Mouse (Mus musculus) G1E (cell line): Measurements from ENCODE around the gene Nhlrc1. TPM values are rescaled to one million over a fixed set of nuclear protein-coding genes. Genes with fewer than 3 reads are reported as not detected.

Source experiments
- ATAC-seq: 2 replicates; pipeline ENCODE4 v1.8.0; 2016; ENCODE audit warnings: mild to moderate bottlenecking; ENCODE audit not compliant: insufficient number of reproducible peaks, poor library complexity, low FRiP score, severe bottlenecking; ENCODE audit errors: extremely low read depth
- DNase-seq: peaks from one replicate; pipeline ENCODE4 v3.0.0; 2012; ENCODE audit warnings: low spot score
- H3K27me3 ChIP-seq: 2 replicates; pipeline ENCODE4 v1.6.1; 2012; ENCODE audit warnings: mild to moderate bottlenecking, low read length, inconsistent platforms; ENCODE audit not compliant: insufficient read depth
- H3K36me3 ChIP-seq: replicated peaks from 2 replicates; pipeline ENCODE3; 2012; ENCODE audit warnings: mild to moderate bottlenecking, inconsistent platforms
- H3K4me1 ChIP-seq: 2 replicates; pipeline ENCODE4 v1.6.1; 2012; ENCODE audit warnings: low read depth, low read length, inconsistent platforms, mixed read lengths; ENCODE audit not compliant: insufficient read depth
- H3K4me3 ChIP-seq: 2 replicates; pipeline ENCODE4 v1.5.1; 2012; ENCODE audit warnings: low read depth, mild to moderate bottlenecking, inconsistent platforms, low read length, moderate library complexity, mixed read lengths
- H3K9me3 ChIP-seq: replicated peaks from 2 replicates; pipeline ENCODE4 v1.6.1; 2012; ENCODE audit warnings: inconsistent platforms
- CTCF ChIP-seq: IDR thresholded peaks from 2 replicates; pipeline ENCODE4 v1.5.1; 2012; ENCODE audit warnings: low read depth, low read length, inconsistent platforms, mixed read lengths
- GATA1 ChIP-seq: IDR thresholded peaks from 2 replicates; pipeline ENCODE4 v1.6.1; 2012; ENCODE audit warnings: borderline replicate concordance, low read length, inconsistent platforms, mixed read lengths
- GATA2 ChIP-seq: IDR thresholded peaks from 2 replicates; pipeline ENCODE4 v1.6.1; 2012; ENCODE audit warnings: low read depth, low read length, inconsistent platforms, borderline replicate concordance
- POLR2AphosphoS5 ChIP-seq: IDR thresholded peaks from 2 replicates; pipeline ENCODE4 v1.6.1; 2012; ENCODE audit warnings: low read depth, low read length, inconsistent platforms; ENCODE audit not compliant: insufficient replicate concordance
- TAL1 ChIP-seq: conservative IDR thresholded peaks from 2 replicates; pipeline ENCODE4 v1.6.1; 2012; ENCODE audit warnings: low read depth, low read length, inconsistent platforms, mixed read lengths
- polyA plus RNA-seq: library from polyadenylated mRNA; stranded (reverse); fragments of >175 nt; gene quantifications from 2 replicates; pipeline ENCODE4 v1.2.3, GENCODE M21; 2012
- total RNA-seq, 2 experiments: library from RNA; stranded (forward) in 1 of 2; stranded (reverse) in 1 of 2; fragments of 200-1000 nt in 1 of 2; fragments of >200 nt in 1 of 2; fragmentation: Nextera tagmentation in 1 of 2; gene quantifications; 2 replicates each; pipeline ENCODE4 v1.2.3; 2014 to 2017

The Nhlrc1 gene
- total and polyA plus RNA-seq, 3 experiments: 0.05 TPM; not detected in 2

- ATAC-seq (no peak), DNase-seq (no peak)
- TF ChIP-seq TAL1 (no peak), CTCF (no peak), GATA1 (no peak), GATA2 (no peak)
- H3K4me1 ChIP-seq: no peaks in the 10 kb centered on the region
- peaks cover 4% of the 10 kb centered on the region for H3K27me3 ChIP-seq
- no peaks in the 10 kb centered on the region for H3K9me3 ChIP-seq
- H3K4me3 ChIP-seq: no peak overlapping the region
- no peaks in the 10 kb centered on the region for H3K36me3 ChIP-seq
Measured at GRCm38 (mm10) chr13:46992516-46993273, 22.0 kb downstream of the Nhlrc1 start.

DNA sequence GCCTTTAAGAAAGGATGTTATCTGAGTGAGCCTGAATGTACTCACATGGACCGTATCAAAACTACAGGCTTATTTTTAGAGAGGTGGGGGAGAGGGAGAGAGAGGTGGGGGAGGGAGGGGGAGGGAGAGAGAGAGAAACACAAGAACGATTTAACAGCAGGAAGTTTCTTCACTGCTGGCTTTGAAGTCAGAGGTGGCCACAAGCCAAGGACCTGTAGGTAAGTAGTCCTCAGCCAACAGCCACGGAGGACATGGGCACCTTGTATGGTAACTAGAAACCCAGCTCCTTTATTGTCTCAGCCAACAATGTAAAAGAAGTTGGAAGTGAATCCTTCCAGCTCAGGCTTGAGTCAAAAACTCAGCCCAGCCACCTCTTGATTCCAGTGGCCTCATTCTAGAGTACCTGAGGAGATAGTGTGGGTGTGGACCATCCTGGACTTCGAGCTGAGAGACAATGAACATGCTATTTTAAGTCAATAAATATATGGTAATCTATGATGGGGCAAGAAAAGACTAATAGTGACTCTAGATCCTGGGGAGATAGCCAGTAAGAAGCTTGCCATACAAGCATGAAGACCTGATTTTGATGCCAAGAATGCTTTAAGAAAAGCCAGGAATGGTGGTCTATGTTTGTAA, 24.2 kb downstream of the Nhlrc1 start:
- Histone ChIP-seq H3K36me3 (no peaks in the 10 kb centered on the region), H3K4me1 (no peaks in the 10 kb centered on the region), H3K9me3 (no peaks in the 10 kb centered on the region), H3K4me3 (no peak overlapping the region), H3K27me3 (peaks cover 5% of the 10 kb centered on the region)
- DNase-seq: no peak
- TF ChIP-seq GATA1 (no peak), GATA2 (no peak), TAL1 (no peak), POLR2AphosphoS5 (no peak), CTCF (no peak)
- ATAC-seq: no peak

GRCm38 (mm10) chr13:46987941-46988340, 26.7 kb downstream of the Nhlrc1 start:
- DNase-seq (no peak), ATAC-seq (no peak)
- Histone ChIP-seq H3K4me1 (0 out of 2 replicates have a peak, but pooled peaks cover 5% of the 10 kb centered on the region), H3K36me3 (no peaks in the 10 kb centered on the region), H3K27me3 (peaks cover 5% of the 10 kb centered on the region), H3K9me3 (no peaks in the 10 kb centered on the region), H3K4me3 (no peak overlapping the region)
- TF ChIP-seq CTCF (no peak), POLR2AphosphoS5 (no peak), GATA1 (no peak), TAL1 (no peak), GATA2 (no peak)

GRCm38 (mm10) chr13:46986208-46986607, 28.4 kb downstream of the Nhlrc1 start:
- Histone ChIP-seq H3K4me3 (no peak overlapping the region), H3K36me3 (no peaks in the 10 kb centered on the region), H3K9me3 (no peaks in the 10 kb centered on the region), H3K4me1 (0 out of 2 replicates have a peak, but pooled peaks cover 5% of the 10 kb centered on the region), H3K27me3 (peaks cover 5% of the 10 kb centered on the region)
- DNase-seq (no peak), ATAC-seq (no peak)
- no peak for TF ChIP-seq GATA2
- no peak for TF ChIP-seq TAL1
- TF ChIP-seq POLR2AphosphoS5: no peak
- no peak for TF ChIP-seq CTCF
- TF ChIP-seq GATA1: no peak

DNA sequence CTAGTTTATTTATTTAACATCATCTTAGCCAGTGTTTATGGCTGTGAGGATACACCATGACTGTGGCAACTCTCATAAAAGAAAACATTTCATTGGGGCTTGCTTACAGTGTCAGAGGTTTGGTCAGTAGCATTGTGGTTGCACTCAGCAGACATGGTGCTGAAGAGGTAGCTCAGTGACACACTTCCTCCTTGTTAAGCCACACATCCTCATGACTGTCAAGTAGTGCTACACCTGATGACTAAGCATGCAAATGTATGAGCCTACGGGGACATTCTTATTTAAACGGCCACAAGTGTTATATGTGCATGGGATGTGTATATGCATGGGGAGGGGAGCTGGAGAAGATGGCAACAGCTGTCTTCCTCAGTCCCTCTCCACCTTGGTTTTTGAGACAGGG, 30.8 kb downstream of the Nhlrc1 start:
- no peak for TF ChIP-seq CTCF
- no peaks in the 10 kb centered on the region for H3K36me3 ChIP-seq
- 0 out of 2 replicates have a peak, but pooled peaks cover 5% of the 10 kb centered on the region for H3K4me1 ChIP-seq
- peaks cover 8% of the 10 kb centered on the region for H3K27me3 ChIP-seq
- no peaks in the 10 kb centered on the region for H3K9me3 ChIP-seq
- ATAC-seq: no peak
- DNase-seq: no peak
- H3K4me3 ChIP-seq: no peak overlapping the region

DNA sequence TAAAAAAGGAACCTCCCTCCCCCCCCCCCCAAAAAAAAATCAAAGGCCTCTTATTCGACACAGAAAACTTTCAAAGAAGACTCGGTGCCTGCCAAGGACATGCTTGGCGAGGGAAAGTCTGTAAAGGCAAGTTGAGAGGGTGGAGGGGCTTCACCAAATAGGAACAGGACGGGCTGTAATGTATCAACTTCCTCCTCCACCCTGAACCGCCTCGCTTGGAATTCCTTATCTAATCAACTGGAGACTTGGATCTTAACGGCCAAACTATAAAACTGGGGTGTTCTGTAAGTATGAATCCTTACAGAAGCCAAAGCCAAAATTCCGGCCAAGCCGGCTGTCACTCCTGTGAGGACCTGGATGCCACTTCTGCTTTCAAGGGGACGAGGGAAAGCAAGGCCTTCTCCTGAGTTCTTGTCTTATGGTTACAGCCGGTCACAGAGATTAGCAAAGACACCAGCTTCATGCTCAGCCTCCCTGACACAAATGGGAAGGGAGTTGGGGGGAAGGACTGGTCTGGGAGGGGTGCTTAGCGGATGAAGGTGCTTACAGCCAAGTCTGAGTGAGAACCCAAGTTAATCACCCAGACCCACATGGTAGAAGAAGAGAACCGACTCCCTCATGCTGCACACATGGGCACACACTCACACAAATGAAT, 34.7 kb downstream of the Nhlrc1 start:
- ATAC-seq: no peak
- TF ChIP-seq GATA2: no peak
- no peak for TF ChIP-seq CTCF
- no peak for TF ChIP-seq POLR2AphosphoS5
- TF ChIP-seq TAL1: no peak
- TF ChIP-seq GATA1: no peak
- H3K36me3 ChIP-seq: no peaks in the 10 kb centered on the region
- DNase-seq: no peak
- no peaks in the 10 kb centered on the region for H3K9me3 ChIP-seq
- H3K4me3 ChIP-seq: no peak overlapping the region
- 0 out of 2 replicates have a peak, but pooled peaks cover 2% of the 10 kb centered on the region for H3K27me3 ChIP-seq
- H3K4me1 ChIP-seq: 0 out of 2 replicates have a peak, but pooled peaks cover 5% of the 10 kb centered on the region
